Mouse (Mus musculus) layer of hippocampus, postnatal 14 days (tissue): ENCODE data around the gene Slamf1. TPM values are rescaled to one million over a fixed set of nuclear protein-coding genes. Genes with fewer than 3 reads are reported as not detected.
"Not testable (repeated sequence)": the region's sequence is repeated elsewhere in the genome, so short reads cannot be mapped to it uniquely, and the experiment has no call there.

Source experiments
- DNase-seq, 2 experiments: peaks; one replicate each; pipeline ENCODE4 v3.0.0; 2021 to 2022; ENCODE audit warnings: low spot score in 2 of 2, mixed read lengths in 1 of 2
- total RNA-seq, 2 experiments: library from RNA; stranded (reverse); gene quantifications; 2 replicates each; pipeline ENCODE4 v1.2.3; 2021

Slamf1 gene
- total RNA-seq, 2 experiments from 2014 or later, result 0.31 TPM; not detected in 1

GRCm38 (mm10) chr1:171797840-171798239 lies 30.9 kb downstream of the Slamf1 start:
- DNase-seq, result no peak

GRCm38 (mm10) chr1:171799648-171800047 lies 32.7 kb downstream of the Slamf1 start:
- DNase-seq, result no peak

GRCm38 (mm10) chr1:171811048-171811447 lies 44.1 kb downstream of the Slamf1 start:
- DNase-seq, result not testable (repeated sequence)

- peak in 1 of 2 experiments; percentile 75 for DNase-seq
Observed at GRCm38 (mm10) chr1:171815545-171816439, 48.9 kb downstream of the Slamf1 start.

GRCm38 (mm10) chr1:171816991-171817390 lies 50.1 kb downstream of the Slamf1 start:
- no peak for DNase-seq

- no peak for DNase-seq
Observed at GRCm38 (mm10) chr1:171821331-171821730, 54.4 kb downstream of the Slamf1 start.

- no peak for DNase-seq
Observed at GRCm38 (mm10) chr1:171825462-171825861, 58.5 kb downstream of the Slamf1 start.

GRCm38 (mm10) chr1:171826164-171826563 lies 59.2 kb downstream of the Slamf1 start:
- DNase-seq, result peak in 1 of 2 experiments; percentile 44

- DNase-seq, result no peak
Observed at GRCm38 (mm10) chr1:171827674-171828073, 60.7 kb downstream of the Slamf1 start.

GRCm38 (mm10) chr1:171839488-171839887 lies 72.6 kb downstream of the Slamf1 start, which contains the start of gene Cd84:
Cd84 (plus strand) TSS chr1:171839697.
- DNase-seq, result no peak

- DNase-seq, result no peak
Observed at GRCm38 (mm10) chr1:171840450-171841023, 73.6 kb downstream of the Slamf1 start.

- DNase-seq, result no peak
Observed at GRCm38 (mm10) chr1:171845035-171845754, 78.3 kb downstream of the Slamf1 start.

- DNase-seq, result no peak
Observed at GRCm38 (mm10) chr1:171848201-171848600, 81.3 kb downstream of the Slamf1 start.

- DNase-seq, result no peak
Observed at GRCm38 (mm10) chr1:171848757-171849156, 81.8 kb downstream of the Slamf1 start.

- DNase-seq, result no peak
Observed at GRCm38 (mm10) chr1:171849454-171849853, 82.5 kb downstream of the Slamf1 start.

Other genes with a start within 250 kb of the Slamf1 start
- not detected for gene Itln1, start 231.8 kb upstream of the Slamf1 start, total RNA-seq
- gene Cd244a, start 207.9 kb upstream of the Slamf1 start, total RNA-seq, result not detected
- gene Ly9, start 159.7 kb upstream of the Slamf1 start, total RNA-seq, result not detected
- gene Slamf7, start 114.1 kb upstream of the Slamf1 start, total RNA-seq, result not detected
- not detected for gene Cd48, start 85.1 kb upstream of the Slamf1 start, total RNA-seq
- 1 to 10 TPM; 2.5 TPM for gene Cd84, start 72.6 kb downstream of the Slamf1 start, total RNA-seq
- under 1 TPM in 1 of 2 experiments, not detected in 1; 0.19 TPM for gene Gm10521, start 128.5 kb downstream of the Slamf1 start, total RNA-seq
- not detected for gene Slamf6, start 150.4 kb downstream of the Slamf1 start, total RNA-seq